Mouse (Mus musculus): ENCODE measurements around the gene Hebp2. TPM values are rescaled to one million over a fixed set of nuclear protein-coding genes. Genes with fewer than 3 reads are reported as not detected.
A peak's percentile ranks its signal among the peaks of the same experiment; 100 is the strongest.

Hebp2 gene
- polyA plus RNA-seq, 1 experiment from 2014 or later: 12.0 TPM

- peak overlapping the region; percentile 94 for H3K4me2 ChIP-seq (ENCODE audit: low read depth, low read length)
- H3K27ac ChIP-seq (ENCODE audit: low read length): no peak overlapping the region
- ATAC-seq (ENCODE audit: low read depth): no peak
- peak overlapping the region; percentile 76 for H3K4me3 ChIP-seq (ENCODE audit: low read length)
- 8% methylated on average over 13 of the region's 13 CpGs for WGBS
- peaks cover 4% of the 10 kb centered on the region; the same call in 1 of the 2 replicates for H3K4me1 ChIP-seq (replicated peaks; ENCODE audit: control insufficient read depth, insufficient read depth, low read length)
- peak overlapping the region; percentile 79 for H3K9ac ChIP-seq (ENCODE audit: low read length)
- no peaks in the 10 kb centered on the region for H3K27me3 ChIP-seq (ENCODE audit: control insufficient read depth, insufficient read depth, low read depth, low read length)
- H3K36me3 ChIP-seq (ENCODE audit: control insufficient read depth, insufficient read depth, low read length): no peaks in the 10 kb centered on the region
- H3K9me3 ChIP-seq (ENCODE audit: control insufficient read depth, low read length): no peaks in the 10 kb centered on the region
Observed at GRCm38 (mm10) chr10:18545309-18545708, 567 bp downstream of the Hebp2 start.

- no peak overlapping the region for H3K4me2 ChIP-seq (ENCODE audit: low read depth, low read length)
- no peaks in the 10 kb centered on the region for H3K27me3 ChIP-seq (ENCODE audit: control insufficient read depth, insufficient read depth, low read depth, low read length)
- WGBS: 81% methylated on average over 2 of the region's 2 CpGs
- H3K9ac ChIP-seq (ENCODE audit: low read length): no peak overlapping the region
- no peaks in the 10 kb centered on the region for H3K9me3 ChIP-seq (ENCODE audit: control insufficient read depth, low read length)
- ATAC-seq (ENCODE audit: low read depth): no peak
- H3K36me3 ChIP-seq (ENCODE audit: control insufficient read depth, insufficient read depth, low read length): peaks cover 4% of the 10 kb centered on the region
- no peak overlapping the region for H3K27ac ChIP-seq (ENCODE audit: low read length)
- no peaks in the 10 kb centered on the region for H3K4me1 ChIP-seq (replicated peaks; ENCODE audit: control insufficient read depth, insufficient read depth, low read length)
- no peak overlapping the region for H3K4me3 ChIP-seq (ENCODE audit: low read length)
Observed at GRCm38 (mm10) chr10:18536889-18537288, 9.0 kb downstream of the Hebp2 start.

GRCm38 (mm10) chr10:18532293-18532692, 13.6 kb downstream of the Hebp2 start:
- Histone ChIP-seq H3K9ac (ENCODE audit: low read length) (no peak overlapping the region), H3K4me1 (replicated peaks; ENCODE audit: control insufficient read depth, insufficient read depth, low read length) (peaks cover 2% of the 10 kb centered on the region), H3K36me3 (ENCODE audit: control insufficient read depth, insufficient read depth, low read length) (peaks cover 8% of the 10 kb centered on the region), H3K9me3 (ENCODE audit: control insufficient read depth, low read length) (no peaks in the 10 kb centered on the region), H3K4me3 (ENCODE audit: low read length) (no peak overlapping the region), H3K4me2 (ENCODE audit: low read depth, low read length) (no peak overlapping the region), H3K27me3 (ENCODE audit: control insufficient read depth, insufficient read depth, low read depth, low read length) (no peaks in the 10 kb centered on the region), H3K27ac (ENCODE audit: low read length) (no peak overlapping the region)
- 57% methylated on average over 8 of the region's 8 CpGs for WGBS
- ATAC-seq (ENCODE audit: low read depth): no peak

- Histone ChIP-seq H3K4me3 (ENCODE audit: low read length) (no peak overlapping the region), H3K27me3 (ENCODE audit: control insufficient read depth, insufficient read depth, low read depth, low read length) (no peaks in the 10 kb centered on the region), H3K9ac (ENCODE audit: low read length) (no peak overlapping the region), H3K36me3 (ENCODE audit: control insufficient read depth, insufficient read depth, low read length) (peaks cover 5% of the 10 kb centered on the region), H3K9me3 (ENCODE audit: control insufficient read depth, low read length) (no peaks in the 10 kb centered on the region), H3K4me2 (ENCODE audit: low read depth, low read length) (no peak overlapping the region), H3K27ac (ENCODE audit: low read length) (no peak overlapping the region), H3K4me1 (replicated peaks; ENCODE audit: control insufficient read depth, insufficient read depth, low read length) (peaks cover 8% of the 10 kb centered on the region)
- 89% methylated on average over 4 of the region's 4 CpGs for WGBS
- ATAC-seq (ENCODE audit: low read depth): no peak
Observed at GRCm38 (mm10) chr10:18530161-18530560, 15.7 kb downstream of the Hebp2 start.

- Histone ChIP-seq H3K27me3 (ENCODE audit: control insufficient read depth, insufficient read depth, low read depth, low read length) (no peaks in the 10 kb centered on the region), H3K4me1 (replicated peaks; ENCODE audit: control insufficient read depth, insufficient read depth, low read length) (peaks cover 8% of the 10 kb centered on the region), H3K9ac (ENCODE audit: low read length) (no peak overlapping the region), H3K4me3 (ENCODE audit: low read length) (no peak overlapping the region), H3K36me3 (ENCODE audit: control insufficient read depth, insufficient read depth, low read length) (peaks cover 7% of the 10 kb centered on the region), H3K27ac (ENCODE audit: low read length) (no peak overlapping the region), H3K9me3 (ENCODE audit: control insufficient read depth, low read length) (no peaks in the 10 kb centered on the region), H3K4me2 (ENCODE audit: low read depth, low read length) (no peak overlapping the region)
- 75% methylated on average over 4 of the region's 4 CpGs for WGBS
- ATAC-seq (ENCODE audit: low read depth): no peak
Observed at GRCm38 (mm10) chr10:18529177-18529576, 16.7 kb downstream of the Hebp2 start.

GRCm38 (mm10) chr10:18528475-18528874, 17.4 kb downstream of the Hebp2 start:
- H3K36me3 ChIP-seq (ENCODE audit: control insufficient read depth, insufficient read depth, low read length): peaks cover 7% of the 10 kb centered on the region
- peaks cover 8% of the 10 kb centered on the region for H3K4me1 ChIP-seq (replicated peaks; ENCODE audit: control insufficient read depth, insufficient read depth, low read length)
- WGBS: 49% methylated on average over 5 of the region's 5 CpGs
- H3K27ac ChIP-seq (ENCODE audit: low read length): no peak overlapping the region
- H3K4me3 ChIP-seq (ENCODE audit: low read length): no peak overlapping the region
- H3K9me3 ChIP-seq (ENCODE audit: control insufficient read depth, low read length): no peaks in the 10 kb centered on the region
- no peak overlapping the region for H3K4me2 ChIP-seq (ENCODE audit: low read depth, low read length)
- H3K9ac ChIP-seq (ENCODE audit: low read length): no peak overlapping the region
- no peak for ATAC-seq (ENCODE audit: low read depth)
- H3K27me3 ChIP-seq (ENCODE audit: control insufficient read depth, insufficient read depth, low read depth, low read length): no peaks in the 10 kb centered on the region

- no peak overlapping the region for H3K4me2 ChIP-seq (ENCODE audit: low read depth, low read length)
- H3K9me3 ChIP-seq (ENCODE audit: control insufficient read depth, low read length): no peaks in the 10 kb centered on the region
- H3K27me3 ChIP-seq (ENCODE audit: control insufficient read depth, insufficient read depth, low read depth, low read length): no peaks in the 10 kb centered on the region
- H3K36me3 ChIP-seq (ENCODE audit: control insufficient read depth, insufficient read depth, low read length): peaks cover 7% of the 10 kb centered on the region
- peak; percentile 64; the same call in 1 of the 2 replicates for ATAC-seq (ENCODE audit: low read depth)
- no peak overlapping the region for H3K27ac ChIP-seq (ENCODE audit: low read length)
- no peak overlapping the region for H3K4me3 ChIP-seq (ENCODE audit: low read length)
- H3K4me1 ChIP-seq (replicated peaks; ENCODE audit: control insufficient read depth, insufficient read depth, low read length): peaks cover 8% of the 10 kb centered on the region
- 57% methylated on average over 7 of the region's 7 CpGs for WGBS
- H3K9ac ChIP-seq (ENCODE audit: low read length): no peak overlapping the region
Observed at GRCm38 (mm10) chr10:18527766-18528165, 18.1 kb downstream of the Hebp2 start.

GRCm38 (mm10) chr10:18526851-18527675, 18.8 kb downstream of the Hebp2 start:
- H3K36me3 ChIP-seq (ENCODE audit: control insufficient read depth, insufficient read depth, low read length): peaks cover 7% of the 10 kb centered on the region
- H3K9ac ChIP-seq (ENCODE audit: low read length): no peak overlapping the region
- 54% methylated on average over 20 of the region's 20 CpGs for WGBS
- H3K9me3 ChIP-seq (ENCODE audit: control insufficient read depth, low read length): no peaks in the 10 kb centered on the region
- H3K4me3 ChIP-seq (ENCODE audit: low read length): no peak overlapping the region
- no peaks in the 10 kb centered on the region for H3K27me3 ChIP-seq (ENCODE audit: control insufficient read depth, insufficient read depth, low read depth, low read length)
- no peak for ATAC-seq (ENCODE audit: low read depth)
- H3K4me1 ChIP-seq (replicated peaks; ENCODE audit: control insufficient read depth, insufficient read depth, low read length): peaks cover 8% of the 10 kb centered on the region
- peak overlapping the region; percentile 11 for H3K4me2 ChIP-seq (ENCODE audit: low read depth, low read length)
- 0 out of 2 replicates have a peak overlapping the region, but pooled peaks have one; percentile 16 for H3K27ac ChIP-seq (ENCODE audit: low read length)

- peaks cover 8% of the 10 kb centered on the region for H3K4me1 ChIP-seq (replicated peaks; ENCODE audit: control insufficient read depth, insufficient read depth, low read length)
- H3K9me3 ChIP-seq (ENCODE audit: control insufficient read depth, low read length): no peaks in the 10 kb centered on the region
- ATAC-seq (ENCODE audit: low read depth): no peak
- 80% methylated on average over 22 of the region's 22 CpGs for WGBS
- no peak overlapping the region for H3K9ac ChIP-seq (ENCODE audit: low read length)
- H3K27me3 ChIP-seq (ENCODE audit: control insufficient read depth, insufficient read depth, low read depth, low read length): no peaks in the 10 kb centered on the region
- no peak overlapping the region for H3K27ac ChIP-seq (ENCODE audit: low read length)
- H3K4me3 ChIP-seq (ENCODE audit: low read length): no peak overlapping the region
- H3K4me2 ChIP-seq (ENCODE audit: low read depth, low read length): no peak overlapping the region
- H3K36me3 ChIP-seq (ENCODE audit: control insufficient read depth, insufficient read depth, low read length): peaks cover 2% of the 10 kb centered on the region; the same call in 1 of the 2 replicates
Observed at GRCm38 (mm10) chr10:18526184-18526850, 19.6 kb downstream of the Hebp2 start.
